Mouse (Mus musculus): ENCODE results near the gene Trio. TPM values are rescaled to one million over a fixed set of nuclear protein-coding genes. Genes with fewer than 3 reads are reported as not detected.

Gene Trio
- polyA plus RNA-seq, 1 experiment from 2014 or later: 8.8 TPM

DNA sequence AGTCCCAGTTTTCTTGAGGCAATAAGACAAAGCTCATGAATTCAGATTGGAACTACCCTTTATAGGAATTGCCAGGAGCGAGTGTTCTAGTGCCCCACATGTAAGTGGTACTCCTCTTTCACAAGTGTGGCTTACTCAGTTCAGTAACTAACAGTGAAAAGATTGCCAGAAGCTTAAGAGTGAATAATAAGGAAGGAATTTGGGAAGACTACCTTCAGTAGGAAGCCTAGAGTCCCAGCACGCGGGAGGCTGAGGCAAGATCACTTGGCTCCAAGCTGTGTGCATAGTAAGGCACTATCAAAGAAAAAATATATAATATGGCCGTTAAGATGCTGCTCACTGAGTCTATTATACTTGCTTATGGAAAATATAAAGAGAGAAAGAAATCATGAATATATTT is 26.2 kb upstream of the Trio start:
- no peak overlapping the region for H3K9ac ChIP-seq (ENCODE audit: low read length)
- WGBS: 73% methylated on average over 4 of the region's 4 CpGs
- no peak overlapping the region for H3K4me2 ChIP-seq (replicated peaks; ENCODE audit: low read depth)
- no peaks in the 10 kb centered on the region for H3K27me3 ChIP-seq (ENCODE audit: control insufficient read depth, insufficient read depth, low read length)
- ATAC-seq (ENCODE audit: low FRiP score, low TSS enrichment) (no peak), DNase-seq (ENCODE audit: low spot score) (no peak)
- no peaks in the 10 kb centered on the region for H3K9me3 ChIP-seq (ENCODE audit: control insufficient read depth, low read length)
- no peak overlapping the region for H3K27ac ChIP-seq (replicated peaks)
- TF ChIP-seq CTCF (IDR thresholded peaks at IDR 0.05; ENCODE audit: low read depth) (no peak), EP300 (optimal IDR thresholded peaks at IDR 0.05) (no peak)
- H3K4me3 ChIP-seq (ENCODE audit: low read depth, low read length): no peak overlapping the region
- H3K4me1 ChIP-seq (replicated peaks; ENCODE audit: control insufficient read depth, insufficient read depth): no peaks in the 10 kb centered on the region
- no peaks in the 10 kb centered on the region for H3K36me3 ChIP-seq (ENCODE audit: control insufficient read depth, insufficient read depth, low read length)

DNA sequence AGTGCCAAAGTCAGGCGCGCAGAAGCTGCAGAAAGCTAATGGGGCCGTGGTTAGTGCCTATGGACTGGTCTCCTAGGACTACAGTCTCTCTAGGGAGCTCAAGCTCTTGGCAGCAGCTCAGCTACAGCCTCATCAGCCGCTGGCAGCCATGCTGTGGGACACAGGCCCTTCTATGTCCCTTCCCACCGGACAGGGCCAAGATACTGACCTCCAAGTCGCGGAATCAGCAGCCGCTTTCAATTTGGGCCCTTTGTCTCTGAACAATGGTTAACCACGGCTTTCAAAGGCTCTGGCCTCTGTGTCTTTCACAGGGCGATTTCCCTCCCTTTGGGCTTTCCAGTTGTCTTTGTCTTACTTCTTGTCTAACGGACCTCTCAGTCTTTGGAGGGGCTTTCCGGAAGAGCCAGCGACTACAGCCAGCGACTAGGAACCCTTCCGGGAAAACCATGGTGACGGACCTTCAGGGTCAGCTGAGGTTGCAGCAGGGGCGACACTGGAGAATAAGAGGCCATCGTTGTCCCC is 25.5 kb upstream of the Trio start:
- no peaks in the 10 kb centered on the region for H3K9me3 ChIP-seq (ENCODE audit: control insufficient read depth, low read length)
- TF ChIP-seq EP300 (optimal IDR thresholded peaks at IDR 0.05) (no peak), CTCF (IDR thresholded peaks at IDR 0.05; ENCODE audit: low read depth) (no peak)
- H3K27me3 ChIP-seq (ENCODE audit: control insufficient read depth, insufficient read depth, low read length): no peaks in the 10 kb centered on the region
- H3K36me3 ChIP-seq (ENCODE audit: control insufficient read depth, insufficient read depth, low read length): no peaks in the 10 kb centered on the region
- H3K4me1 ChIP-seq (replicated peaks; ENCODE audit: control insufficient read depth, insufficient read depth): no peaks in the 10 kb centered on the region
- DNase-seq (ENCODE audit: low spot score): no peak
- no peak overlapping the region for H3K9ac ChIP-seq (ENCODE audit: low read length)
- 0 out of 2 replicates have a peak overlapping the region, but pooled peaks have one; percentile 31 for H3K27ac ChIP-seq (replicated peaks)
- H3K4me3 ChIP-seq (ENCODE audit: low read depth, low read length): no peak overlapping the region
- 42% methylated on average over 18 of the region's 18 CpGs for WGBS
- ATAC-seq (ENCODE audit: low FRiP score, low TSS enrichment): no peak; the same call in 1 of the 2 replicates
- H3K4me2 ChIP-seq (replicated peaks; ENCODE audit: low read depth): 0 out of 2 replicates have a peak overlapping the region, but pooled peaks have one; percentile 2

DNA sequence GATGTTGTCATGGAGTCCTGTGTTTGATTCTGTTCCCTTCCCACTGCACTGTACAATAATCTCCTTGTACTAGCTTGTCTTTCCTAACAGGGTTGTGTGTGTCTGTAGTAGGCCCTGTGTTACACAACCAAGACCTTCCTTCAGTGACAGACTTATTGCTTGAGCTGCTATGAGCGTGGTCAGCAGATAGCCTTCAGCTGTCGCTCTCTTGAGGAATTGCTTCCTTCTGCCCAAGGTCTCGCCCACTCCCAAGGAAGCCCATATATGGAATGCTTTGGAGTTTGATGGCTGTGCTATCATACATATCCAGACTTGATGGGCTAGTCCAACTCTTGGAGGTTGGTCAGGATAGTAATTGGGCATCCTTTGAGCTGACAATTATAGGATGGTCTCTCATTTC is 22.1 kb upstream of the Trio start:
- H3K9me3 ChIP-seq (ENCODE audit: control insufficient read depth, low read length): no peaks in the 10 kb centered on the region
- DNase-seq (ENCODE audit: low spot score) (no peak), ATAC-seq (ENCODE audit: low FRiP score, low TSS enrichment) (no peak)
- TF ChIP-seq CTCF (IDR thresholded peaks at IDR 0.05; ENCODE audit: low read depth): no peak
- H3K36me3 ChIP-seq (ENCODE audit: control insufficient read depth, insufficient read depth, low read length): no peaks in the 10 kb centered on the region
- H3K27me3 ChIP-seq (ENCODE audit: control insufficient read depth, insufficient read depth, low read length): no peaks in the 10 kb centered on the region
- no peaks in the 10 kb centered on the region for H3K4me1 ChIP-seq (replicated peaks; ENCODE audit: control insufficient read depth, insufficient read depth)
- no peak overlapping the region for H3K4me2 ChIP-seq (replicated peaks; ENCODE audit: low read depth)
- H3K27ac ChIP-seq (replicated peaks): no peak overlapping the region
- H3K9ac ChIP-seq (ENCODE audit: low read length): no peak overlapping the region
- 64% methylated on average over 3 of the region's 3 CpGs for WGBS
- H3K4me3 ChIP-seq (ENCODE audit: low read depth, low read length): no peak overlapping the region

DNA sequence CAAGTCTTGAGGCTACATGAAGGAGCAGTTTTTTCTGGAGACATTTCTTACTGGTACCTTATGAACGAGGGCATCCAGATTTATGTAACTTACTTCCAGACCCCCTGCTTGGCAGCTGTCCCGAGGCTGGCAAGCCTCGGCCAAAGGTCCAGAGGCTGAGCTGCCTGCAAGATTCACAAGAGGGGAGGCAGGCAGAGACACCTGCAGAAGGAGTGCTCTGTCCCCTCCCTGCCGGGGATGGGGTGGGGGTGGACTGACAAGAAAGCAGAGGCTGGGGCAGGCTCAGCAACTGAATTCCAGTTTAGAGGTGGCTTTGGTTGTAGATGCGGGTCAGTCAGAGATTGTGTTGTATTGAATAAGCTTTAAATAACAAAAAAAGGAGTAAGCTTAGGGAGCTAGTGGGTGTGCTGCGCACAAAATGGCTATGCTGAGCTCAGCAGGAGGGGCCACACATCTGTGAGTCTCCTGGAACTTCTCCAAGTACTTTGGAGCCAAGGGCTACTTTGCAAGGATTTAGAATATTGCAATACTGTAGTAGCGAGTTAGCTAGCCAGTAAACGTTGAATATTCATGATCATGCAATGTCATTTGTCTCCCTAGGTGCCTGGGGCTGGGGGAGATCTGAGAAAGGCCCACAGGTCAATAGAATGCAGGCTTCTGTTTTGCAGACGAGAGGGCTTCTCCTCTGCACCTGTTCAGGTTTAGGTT is 15.7 kb upstream of the Trio start:
- 27% methylated on average over 9 of the region's 9 CpGs for WGBS
- Histone ChIP-seq H3K9ac (ENCODE audit: low read length) (no peak overlapping the region), H3K36me3 (ENCODE audit: control insufficient read depth, insufficient read depth, low read length) (no peaks in the 10 kb centered on the region), H3K4me3 (ENCODE audit: low read depth, low read length) (no peak overlapping the region), H3K27ac (replicated peaks) (no peak overlapping the region), H3K9me3 (ENCODE audit: control insufficient read depth, low read length) (no peaks in the 10 kb centered on the region), H3K27me3 (ENCODE audit: control insufficient read depth, insufficient read depth, low read length) (no peaks in the 10 kb centered on the region), H3K4me2 (replicated peaks; ENCODE audit: low read depth) (no peak overlapping the region), H3K4me1 (replicated peaks; ENCODE audit: control insufficient read depth, insufficient read depth) (no peaks in the 10 kb centered on the region)
- TF ChIP-seq CTCF (IDR thresholded peaks at IDR 0.05; ENCODE audit: low read depth) (no peak), EP300 (optimal IDR thresholded peaks at IDR 0.05) (no peak)
- no peak for ATAC-seq (ENCODE audit: low FRiP score, low TSS enrichment)
- DNase-seq (ENCODE audit: low spot score): no peak

DNA sequence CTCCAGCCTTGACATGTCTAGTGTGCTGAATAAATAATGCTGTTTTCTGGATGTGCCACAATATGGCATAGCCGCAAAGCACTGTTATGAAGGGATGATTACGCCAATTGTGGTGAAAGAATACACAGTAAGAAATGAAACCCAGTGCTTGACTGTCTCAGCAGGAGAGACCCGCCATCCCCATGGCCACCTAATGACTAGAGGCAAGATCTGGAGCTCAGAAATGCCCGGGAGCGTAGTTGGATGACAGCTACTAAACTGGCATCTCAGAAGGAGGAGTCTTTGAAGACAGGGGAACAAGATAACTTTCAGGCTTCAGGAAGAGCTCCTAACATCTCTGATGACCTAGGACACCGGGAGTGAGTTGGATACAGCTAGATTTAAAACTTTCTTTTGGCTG is 12.0 kb upstream of the Trio start:
- Histone ChIP-seq H3K36me3 (ENCODE audit: control insufficient read depth, insufficient read depth, low read length) (no peaks in the 10 kb centered on the region), H3K27me3 (ENCODE audit: control insufficient read depth, insufficient read depth, low read length) (no peaks in the 10 kb centered on the region), H3K4me2 (replicated peaks; ENCODE audit: low read depth) (no peak overlapping the region), H3K27ac (replicated peaks) (no peak overlapping the region), H3K4me1 (replicated peaks; ENCODE audit: control insufficient read depth, insufficient read depth) (no peaks in the 10 kb centered on the region), H3K9me3 (ENCODE audit: control insufficient read depth, low read length) (no peaks in the 10 kb centered on the region), H3K9ac (ENCODE audit: low read length) (no peak overlapping the region), H3K4me3 (ENCODE audit: low read depth, low read length) (no peak overlapping the region)
- TF ChIP-seq EP300 (optimal IDR thresholded peaks at IDR 0.05) (no peak), CTCF (IDR thresholded peaks at IDR 0.05; ENCODE audit: low read depth) (no peak)
- DNase-seq (ENCODE audit: low spot score) (no peak), ATAC-seq (ENCODE audit: low FRiP score, low TSS enrichment) (no peak)
- WGBS: 92% methylated on average over 6 of the region's 6 CpGs

DNA sequence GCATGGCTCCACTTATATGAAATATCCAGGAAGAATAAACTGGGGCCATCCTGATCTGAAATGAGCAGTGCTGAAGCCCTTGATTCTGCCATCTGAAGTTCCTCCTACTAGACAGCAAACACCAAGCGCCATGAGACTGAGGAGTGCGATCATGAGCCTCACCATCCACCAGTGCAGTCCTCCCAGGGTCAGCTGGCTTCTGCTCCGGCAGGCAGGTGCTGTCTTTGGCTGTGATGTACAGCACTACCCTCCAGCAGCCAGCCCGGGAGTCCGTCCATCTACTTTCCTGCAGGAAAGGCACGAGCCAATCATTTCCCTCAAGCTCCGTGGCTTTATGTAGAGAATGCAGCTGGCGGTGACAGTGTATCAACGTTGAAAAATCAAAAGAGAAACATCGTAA is 10.0 kb upstream of the Trio start:
- H3K4me1 ChIP-seq (replicated peaks; ENCODE audit: control insufficient read depth, insufficient read depth): no peaks in the 10 kb centered on the region
- H3K36me3 ChIP-seq (ENCODE audit: control insufficient read depth, insufficient read depth, low read length): no peaks in the 10 kb centered on the region
- no peaks in the 10 kb centered on the region for H3K27me3 ChIP-seq (ENCODE audit: control insufficient read depth, insufficient read depth, low read length)
- ATAC-seq (ENCODE audit: low FRiP score, low TSS enrichment): no peak
- no peak overlapping the region for H3K27ac ChIP-seq (replicated peaks)
- WGBS: 75% methylated on average over 10 of the region's 10 CpGs
- H3K9me3 ChIP-seq (ENCODE audit: control insufficient read depth, low read length): no peaks in the 10 kb centered on the region
- no peak overlapping the region for H3K4me3 ChIP-seq (ENCODE audit: low read depth, low read length)
- DNase-seq (ENCODE audit: low spot score): no peak
- no peak overlapping the region for H3K4me2 ChIP-seq (replicated peaks; ENCODE audit: low read depth)
- H3K9ac ChIP-seq (ENCODE audit: low read length): no peak overlapping the region
- TF ChIP-seq EP300 (optimal IDR thresholded peaks at IDR 0.05) (no peak), CTCF (IDR thresholded peaks at IDR 0.05; ENCODE audit: low read depth) (no peak)

All from stomach, postnatal 0 days (tissue).